Mouse (Mus musculus) kidney, adult 9 months (tissue): ENCODE measurements around the gene Rxfp4.

ENCODE experiments used
- DNase-seq: peaks from one replicate; pipeline ENCODE4 v3.0.0; 2022

The Rxfp4 gene

GRCm38 (mm10) chr3:88651669-88652618 is 998 bp downstream of the Rxfp4 start:
- no peak for DNase-seq

GRCm38 (mm10) chr3:88650713-88651504 is 2.0 kb downstream of the Rxfp4 start:
- no peak for DNase-seq

GRCm38 (mm10) chr3:88649967-88650366 is 3.0 kb downstream of the Rxfp4 start:
- DNase-seq, result no peak

GRCm38 (mm10) chr3:88649186-88649585 is 3.8 kb downstream of the Rxfp4 start:
- DNase-seq, result no peak

DNA sequence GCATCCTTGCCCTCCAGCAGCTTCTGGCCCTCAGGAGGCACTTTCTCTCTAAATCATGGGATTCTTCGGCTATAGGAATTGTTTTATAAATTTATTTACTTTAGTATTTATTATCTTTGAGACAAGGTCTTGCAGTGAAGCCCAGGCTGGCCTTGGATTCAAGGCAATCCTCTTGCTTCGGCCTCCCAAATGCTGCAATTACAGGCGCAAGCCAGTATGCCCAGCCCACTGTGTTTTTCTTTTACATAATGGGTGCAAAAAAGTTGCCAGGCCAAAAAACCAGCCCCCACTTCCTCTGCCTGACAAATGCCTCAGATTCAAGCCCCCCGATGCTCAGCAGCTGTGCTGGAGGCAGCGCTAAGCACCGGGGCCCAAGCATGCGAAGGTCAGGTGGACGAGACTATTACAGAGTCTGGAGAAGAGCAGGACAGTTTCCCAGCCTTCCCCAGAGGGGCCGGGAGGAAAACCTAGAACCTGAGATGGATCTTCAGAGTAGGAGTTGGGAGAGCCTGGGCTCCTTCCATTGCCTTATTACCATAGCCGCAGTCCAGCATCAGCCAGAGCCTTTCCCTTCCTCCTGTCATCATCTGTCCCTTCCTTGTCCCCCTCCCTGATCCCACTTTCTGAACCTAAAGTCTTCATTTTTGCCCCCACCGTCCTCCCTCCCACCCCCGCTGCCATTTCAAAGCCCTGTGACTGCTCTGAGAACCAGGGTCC is 4.3 kb downstream of the Rxfp4 start:
- DNase-seq, result no peak

- DNase-seq, result no peak
Observed at GRCm38 (mm10) chr3:88647779-88648413, 5.0 kb downstream of the Rxfp4 start.

GRCm38 (mm10) chr3:88647076-88647475 is 5.9 kb downstream of the Rxfp4 start:
- no peak for DNase-seq

GRCm38 (mm10) chr3:88646426-88646995 is 6.4 kb downstream of the Rxfp4 start:
- no peak for DNase-seq

DNA sequence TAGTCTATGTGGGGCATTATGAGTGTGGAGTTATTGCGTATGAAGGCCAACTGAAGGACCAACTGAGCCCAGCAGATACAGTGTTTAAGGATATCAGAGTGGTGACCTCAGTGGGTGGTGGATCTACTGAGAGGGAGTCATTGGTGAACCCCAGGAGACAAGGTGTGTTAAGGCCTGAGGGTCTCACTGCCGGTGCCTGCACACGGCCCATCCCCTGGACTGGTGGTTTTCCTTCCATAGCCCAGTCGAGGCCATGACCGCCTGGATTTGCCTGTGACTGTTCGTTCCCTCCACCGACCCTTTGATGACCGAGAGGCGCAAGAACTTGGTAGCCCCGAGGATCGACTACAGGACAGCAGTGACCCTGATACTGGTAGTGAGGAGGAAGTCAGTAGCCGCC is 7.0 kb downstream of the Rxfp4 start:
- no peak for DNase-seq

DNA sequence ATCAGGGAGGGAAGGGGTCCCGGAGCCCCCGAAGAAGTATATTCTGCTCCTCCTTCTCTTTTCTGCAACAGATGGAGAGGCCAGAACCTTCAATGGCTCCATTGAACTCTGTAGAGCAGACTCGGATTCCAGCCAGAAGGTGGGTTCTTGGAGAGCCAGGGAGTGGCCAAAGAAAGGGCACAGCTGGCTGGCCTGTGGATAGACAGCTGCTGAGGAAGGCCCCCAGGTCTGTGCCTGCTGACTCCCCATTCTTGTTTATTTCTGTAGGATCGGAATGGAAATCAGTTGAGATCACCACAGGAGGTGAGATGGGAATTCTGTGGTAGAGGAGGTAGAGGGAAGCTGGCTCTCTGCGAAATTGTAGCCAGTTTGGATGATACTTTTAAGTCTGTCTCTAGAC is 9.9 kb downstream of the Rxfp4 start:
- DNase-seq, result no peak

DNA sequence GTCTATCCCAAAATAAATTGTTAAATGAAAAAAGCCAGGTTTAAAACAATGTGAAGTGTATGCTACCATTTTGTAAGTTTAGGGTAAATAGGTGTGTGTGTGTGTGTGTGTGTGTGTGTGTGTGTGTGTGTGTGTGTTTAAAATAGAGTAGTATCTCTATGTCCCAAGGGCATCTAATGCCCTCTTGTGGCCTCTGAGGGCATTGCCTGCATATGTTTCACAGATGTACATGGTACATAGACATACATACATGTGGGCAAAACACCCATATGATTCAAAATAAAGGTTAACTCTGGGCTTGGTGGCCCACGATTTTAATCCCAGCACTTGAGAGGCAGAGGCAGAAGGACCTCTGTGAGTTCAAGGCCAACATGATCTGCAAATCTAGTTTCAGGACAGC is 12.3 kb downstream of the Rxfp4 start:
- peak; percentile 73 for DNase-seq

DNA sequence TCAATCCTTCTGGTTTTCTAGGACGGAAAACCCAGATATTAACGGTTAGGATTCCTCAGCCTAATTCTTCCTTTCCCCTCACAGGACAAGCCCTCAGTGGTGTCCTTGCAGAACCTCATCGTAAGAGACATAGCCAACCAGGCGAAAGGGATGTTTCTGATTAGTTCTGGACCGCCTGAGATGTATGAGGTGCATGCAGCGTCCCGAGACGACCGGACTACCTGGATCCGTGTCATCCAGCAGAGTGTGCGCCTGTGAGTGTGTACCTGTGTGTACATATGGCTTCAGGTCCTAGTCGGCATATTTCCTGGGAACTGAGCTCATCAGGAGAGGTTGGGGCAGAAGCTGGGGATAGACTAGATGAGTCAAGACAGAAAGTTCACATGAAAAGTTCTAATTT is 13.7 kb downstream of the Rxfp4 start:
- no peak for DNase-seq

DNA sequence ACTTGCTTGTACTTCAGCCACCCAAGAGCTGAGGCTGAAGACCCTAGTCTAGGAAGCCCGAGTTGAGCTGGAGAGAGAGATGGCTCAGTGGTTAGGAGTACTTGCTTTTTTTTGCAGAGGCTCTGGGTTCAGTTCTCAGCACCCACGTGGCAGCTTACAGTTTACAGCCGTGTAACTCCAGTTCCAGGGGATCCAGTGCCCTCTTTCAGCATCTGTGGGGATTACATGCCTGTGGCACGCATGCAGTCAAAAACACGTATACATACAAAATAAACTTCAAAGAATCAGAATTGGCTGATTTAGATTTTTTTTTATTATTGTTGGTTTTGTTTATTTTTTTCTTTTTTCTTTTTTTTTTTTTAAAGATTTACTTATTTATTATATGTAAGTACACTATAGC is 15.8 kb downstream of the Rxfp4 start:
- DNase-seq, result no peak

DNA sequence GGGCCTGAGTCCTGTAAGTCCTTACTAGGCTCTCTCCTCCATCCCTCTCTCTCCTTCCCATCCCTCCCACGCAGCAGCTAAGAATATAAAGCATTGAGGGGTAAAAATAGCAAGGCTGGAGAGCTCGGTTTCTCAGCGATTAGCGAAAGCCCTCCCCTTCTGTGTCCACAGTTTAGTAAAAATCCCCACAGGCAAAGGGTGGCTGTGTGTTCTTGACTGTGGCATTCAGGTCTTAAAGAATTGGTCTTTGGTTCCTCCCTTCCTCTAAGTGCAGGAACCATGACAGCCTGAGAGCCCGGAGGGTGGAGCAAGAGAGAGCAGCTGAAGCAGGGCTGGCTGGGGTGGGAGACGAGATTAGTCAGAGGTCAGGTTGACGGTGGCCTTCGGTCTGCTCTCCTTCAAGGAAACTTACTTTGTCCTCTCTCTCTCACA is 16.4 kb downstream of the Rxfp4 start:
- no peak for DNase-seq

GRCm38 (mm10) chr3:88635506-88636275 is 17.3 kb downstream of the Rxfp4 start:
- DNase-seq, result peak; percentile 63

- DNase-seq, result no peak
Observed at GRCm38 (mm10) chr3:88633056-88633455, 19.9 kb downstream of the Rxfp4 start.

DNA sequence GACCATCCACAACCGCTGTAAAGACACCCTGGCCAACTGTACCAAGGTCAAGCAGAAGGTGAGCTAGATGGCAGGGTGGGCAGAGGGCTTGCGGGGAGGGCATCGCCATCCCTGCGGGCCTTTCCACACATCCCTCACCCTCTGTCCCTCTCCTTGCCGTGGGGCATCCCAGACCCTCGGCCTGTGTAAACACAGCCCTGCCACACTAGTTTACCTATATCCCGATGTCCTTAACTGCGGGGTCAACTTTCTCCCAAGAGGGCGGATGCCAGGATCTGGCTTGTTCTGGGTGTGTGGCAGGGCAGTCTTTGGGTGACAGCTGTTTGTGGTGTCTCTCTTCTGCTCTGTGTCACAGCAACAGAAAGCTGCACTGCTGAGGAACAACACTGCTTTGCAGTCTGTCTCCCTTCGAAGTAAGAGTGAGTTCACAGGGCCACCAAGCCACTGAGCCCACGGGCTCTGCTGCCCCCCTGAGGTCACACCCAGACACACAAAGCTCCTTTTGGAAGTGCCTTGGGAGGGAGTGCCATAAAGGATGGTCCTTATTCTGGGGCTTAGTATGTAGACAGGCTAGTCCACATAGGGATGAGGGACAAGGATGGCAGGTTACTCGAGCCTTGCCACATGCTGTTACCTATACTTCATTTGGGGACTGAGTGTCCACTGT is 20.9 kb downstream of the Rxfp4 start:
- DNase-seq, result peak; percentile 44

DNA sequence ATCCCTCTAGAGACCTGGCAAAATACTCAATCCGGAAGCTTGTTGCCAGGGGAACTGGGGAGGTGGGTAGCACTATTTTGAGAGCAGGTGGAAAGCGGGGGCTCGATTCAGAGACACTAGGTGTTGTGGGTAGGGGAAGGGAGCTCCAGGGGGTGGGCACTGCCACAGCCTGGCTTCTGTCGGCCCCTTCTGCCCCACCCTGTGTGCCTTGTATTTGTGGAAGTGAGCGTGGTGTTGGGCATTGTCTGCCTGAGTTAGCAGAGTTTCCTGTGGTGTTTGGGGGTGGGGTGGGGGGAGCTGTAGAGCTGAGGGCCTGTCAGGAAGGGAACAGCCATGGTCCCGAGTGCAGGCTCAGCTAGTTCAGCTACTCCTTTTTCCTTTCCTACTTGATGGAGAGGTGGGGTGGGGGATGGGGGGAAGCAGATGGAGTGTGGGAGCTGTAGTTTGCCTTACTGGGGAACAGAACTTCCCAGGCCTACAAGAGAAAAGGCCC is 22.0 kb downstream of the Rxfp4 start:
- DNase-seq, result no peak

GRCm38 (mm10) chr3:88630018-88630417 is 22.9 kb downstream of the Rxfp4 start:
- no peak for DNase-seq

DNA sequence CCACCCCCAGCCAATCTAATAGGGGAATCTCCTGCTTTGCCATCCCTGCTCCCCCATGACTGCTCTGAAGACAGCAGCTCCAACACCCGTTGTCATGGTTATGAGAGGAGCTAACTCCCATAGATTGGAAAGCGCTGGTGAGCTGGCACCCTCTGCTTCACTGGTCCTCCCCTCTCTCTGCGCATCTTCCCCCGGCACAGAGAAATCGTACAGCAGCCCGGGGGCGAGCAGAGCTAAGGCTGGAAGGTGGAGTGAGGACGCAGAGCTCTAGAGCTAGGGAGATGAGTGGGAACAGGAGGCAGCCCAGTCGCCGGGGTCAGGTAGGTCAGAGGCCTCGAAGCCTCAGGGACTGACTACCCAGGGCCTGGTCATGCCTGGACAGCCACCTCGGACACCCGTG is 23.7 kb downstream of the Rxfp4 start:
- no peak for DNase-seq

- no peak for DNase-seq
Observed at GRCm38 (mm10) chr3:88628766-88629165, 24.2 kb downstream of the Rxfp4 start.
